Mouse (Mus musculus): Measurements from ENCODE around the gene Podn.

- TF ChIP-seq MEF2A (IDR thresholded peaks at IDR 0.05; ENCODE audit: extremely low read depth, insufficient replicate concordance, low read depth, low read length, poor library complexity, severe bottlenecking) (no peak), CTCF (IDR thresholded peaks at IDR 0.05 in 2 of 3, conservative IDR thresholded peaks at IDR 0.05 in 1 of 3; ENCODE audit: control insufficient read depth in 1 of 3, insufficient read depth in 1 of 3, low read depth in 2 of 3, low read length in 3 of 3, poor library complexity in 1 of 3, severe bottlenecking in 1 of 3) (no peak), EP300 (IDR thresholded peaks at IDR 0.05; ENCODE audit: low read depth in 1 of 2, low read length in 2 of 2) (no peak), HCFC1 (IDR thresholded peaks at IDR 0.05; ENCODE audit: low read depth, low read length) (no peak), TCF12 (IDR thresholded peaks at IDR 0.05; ENCODE audit: low read depth, low read length) (no peak), GATA1 (IDR thresholded peaks at IDR 0.05; ENCODE audit: low read depth, low read length) (no peak), RAD21 (IDR thresholded peaks at IDR 0.05; ENCODE audit: low read depth, low read length) (no peak)
Observed at GRCm38 (mm10) chr4:108017839-108018238, 78.4 kb downstream of the Podn start.

Data from MEL (cell line).